Comparison of ENCODE assay signal across 28 mouse cellular contexts in genomic region chr10:44511029-44511428, GRCm38 (mm10). TPM values are rescaled to one million over a fixed set of nuclear protein-coding genes. Genes with fewer than 3 reads are reported as not detected.
A peak's percentile ranks its signal among the peaks of the same experiment; 100 is the strongest.
DNase-seq lines count a peak whose midpoint lies in the region; ATAC-seq and TF ChIP-seq lines count a peak whose summit lies in the region.
"Had no signal": no experiment of that assay in that cellular context is flagged by ENCODE, and none has a peak within 500 bp of the region (broad histone marks: within the 10 kb centered on the region; RNA-seq: fewer than 3 reads in every experiment).

No protein-coding gene starts in this region.

- no peaks in the 10 kb centered on the region for H3K4me1 ChIP-seq in lung, postnatal 0 days (ENCODE audit: insufficient read depth, low read depth, low read length)
- H3K4me1 ChIP-seq: embryonic facial prominence, embryonic 13.5 days; embryonic facial prominence, embryonic 15.5 days; forebrain, embryonic 13.5 days; forebrain, embryonic 15.5 days had no signal

- peak; percentile 85 for ATAC-seq in lung, postnatal 0 days
- ATAC-seq in granulocyte monocyte progenitor cell, adult 5-6 weeks (replicated peaks; ENCODE audit: poor library complexity, severe bottlenecking) = peak; percentile 69
- no peak for ATAC-seq in erythroid progenitor cell, adult 5-6 weeks (replicated peaks; ENCODE audit: low FRiP score, poor library complexity, severe bottlenecking)
- ATAC-seq: CD4-positive, CD25-positive, alpha-beta regulatory T cell, adult 4 months; forebrain, embryonic 13.5 days; forebrain, embryonic 15.5 days; Patski had no signal

- H3K4me2 ChIP-seq in lung, postnatal 0 days (replicated peaks; ENCODE audit: low read depth, low read length) = no peak overlapping the region
- H3K4me2 ChIP-seq: embryonic facial prominence, embryonic 13.5 days; embryonic facial prominence, embryonic 15.5 days; forebrain, embryonic 13.5 days; forebrain, embryonic 15.5 days had no signal

- no peak overlapping the region for H3K9ac ChIP-seq in lung, postnatal 0 days (replicated peaks; ENCODE audit: low read depth)
- H3K9ac ChIP-seq: embryonic facial prominence, embryonic 13.5 days; embryonic facial prominence, embryonic 15.5 days; forebrain, embryonic 13.5 days; forebrain, embryonic 15.5 days had no signal

- peak overlapping the region; percentile 34; the same call in 1 of the 2 replicates for H3K27ac ChIP-seq in lung, postnatal 0 days (ENCODE audit: low read length)
- H3K27ac ChIP-seq: embryonic facial prominence, embryonic 13.5 days; embryonic facial prominence, embryonic 15.5 days; forebrain, embryonic 13.5 days; forebrain, embryonic 15.5 days had no signal

- DNase-seq in heart, adult 11 months = peak; percentile 14
- no peak for DNase-seq in heart, postnatal 4 days
- peak; percentile 87 for DNase-seq in lung, postnatal 0 days (ENCODE audit: low spot score)
- DNase-seq in lung, postnatal 14 days = no peak
- peak; percentile 26 for DNase-seq in lung, postnatal 36 days
- DNase-seq in T-cell, adult 2 months (ENCODE audit: low spot score) = no peak
- DNase-seq: adrenal gland, adult 2 months; adrenal gland, postnatal 10 days; adrenal gland, postnatal 25 days; B cell, adult 2 months; cerebellum, adult 11 months; cerebellum, adult 18-20 months; cerebellum, adult 8-10 months; cerebellum, adult 9-11 months; cerebellum, postnatal 14 days; cerebellum, postnatal 36 days; embryo, embryonic 11 days had no signal

- no peaks in the 10 kb centered on the region for H3K27me3 ChIP-seq in lung, postnatal 0 days (replicated peaks; ENCODE audit: insufficient read depth, low read length)
- H3K27me3 ChIP-seq: CH12.LX; embryonic facial prominence, embryonic 13.5 days; embryonic facial prominence, embryonic 15.5 days; forebrain, embryonic 13.5 days; forebrain, embryonic 15.5 days had no signal

- peak; percentile 79 for TF ChIP-seq EP300 in lung, postnatal 0 days (IDR thresholded peaks at IDR 0.05)

- H3K9me3 ChIP-seq in lung, postnatal 0 days (ENCODE audit: low read length) = no peaks in the 10 kb centered on the region
- H3K9me3 ChIP-seq: embryonic facial prominence, embryonic 13.5 days; embryonic facial prominence, embryonic 15.5 days; forebrain, embryonic 13.5 days; forebrain, embryonic 15.5 days; G1E had no signal

- no peak for TF ChIP-seq CTCF in lung, postnatal 0 days (IDR thresholded peaks at IDR 0.05)

- WGBS in lung, postnatal 0 days = 43% methylated on average over 3 of the region's 3 CpGs

- no peaks in the 10 kb centered on the region for H3K36me3 ChIP-seq in lung, postnatal 0 days (ENCODE audit: insufficient read depth, low read length)
- H3K36me3 ChIP-seq: embryonic facial prominence, embryonic 13.5 days; embryonic facial prominence, embryonic 15.5 days; forebrain, embryonic 15.5 days; G1E had no signal

- no peak overlapping the region for H3K4me3 ChIP-seq in lung, postnatal 0 days (ENCODE audit: low read depth, low read length)
- H3K4me3 ChIP-seq: embryonic facial prominence, embryonic 13.5 days; embryonic facial prominence, embryonic 15.5 days; erythroblast, embryonic 14.5 days; forebrain, embryonic 13.5 days; forebrain, embryonic 15.5 days had no signal

RNA-seq across cellular contexts. Expression of gene Prdm1, which starts 17.3 kb away (rescaled TPM):
- total RNA-seq in heart, postnatal 4 days (2021) = 1 to 10 TPM; 2.4 to 2.5 TPM
- polyA plus RNA-seq in lung, postnatal 0 days (2015; fragmentation: Nextera tagmentation; extraction: Ambion mirVana) = 3.2 and 5.5 TPM in 2 replicates
- total RNA-seq in granulocyte monocyte progenitor cell, adult 5-6 weeks (2014; fragmentation: Nextera tagmentation) = not detected in 2 replicates
- 1.7 TPM in 1 of 2 replicates, not detected in the other for total RNA-seq in granulocyte monocyte progenitor cell, adult 5-6 weeks (2017)
- 1.7 TPM in 1 of 2 replicates, not detected in the other for total RNA-seq in erythroid progenitor cell, adult 5-6 weeks (2015; ENCODE audit: low replicate concordance)
- total RNA-seq in erythroid progenitor cell, adult 5-6 weeks (2017; ENCODE audit: low replicate concordance) = 0.91 TPM in 1 of 2 replicates, not detected in the other
- polyA plus RNA-seq: erythroblast, embryonic 14.5 days had no signal

Comparison
In these comparisons a context has a peak if more than half of its experiments do, and no peak if none do; other contexts are left out.
1. DNase-seq: peak in heart, adult 11 months (single experiment), lung, postnatal 0 days (single experiment) and lung, postnatal 36 days (single experiment); none in heart, postnatal 4 days (single experiment), lung, postnatal 14 days (single experiment) and T-cell, adult 2 months (single experiment).